Mouse (Mus musculus) CH12.LX (cell line): ENCODE data around the gene Mthfs.
"Not testable (repeated sequence)": the region's sequence is repeated elsewhere in the genome, so short reads cannot be mapped to it uniquely, and the experiment has no call there.

Source experiments
- CHD2 ChIP-seq: IDR thresholded peaks from 2 replicates; pipeline ENCODE4 v1.6.1; 2011; ENCODE audit warnings: low read length, improper control_type of control experiment
- NELFE ChIP-seq: IDR thresholded peaks from 2 replicates; pipeline ENCODE4 v1.6.1; 2011; ENCODE audit warnings: low read depth, low read length, improper control_type of control experiment

DNA sequence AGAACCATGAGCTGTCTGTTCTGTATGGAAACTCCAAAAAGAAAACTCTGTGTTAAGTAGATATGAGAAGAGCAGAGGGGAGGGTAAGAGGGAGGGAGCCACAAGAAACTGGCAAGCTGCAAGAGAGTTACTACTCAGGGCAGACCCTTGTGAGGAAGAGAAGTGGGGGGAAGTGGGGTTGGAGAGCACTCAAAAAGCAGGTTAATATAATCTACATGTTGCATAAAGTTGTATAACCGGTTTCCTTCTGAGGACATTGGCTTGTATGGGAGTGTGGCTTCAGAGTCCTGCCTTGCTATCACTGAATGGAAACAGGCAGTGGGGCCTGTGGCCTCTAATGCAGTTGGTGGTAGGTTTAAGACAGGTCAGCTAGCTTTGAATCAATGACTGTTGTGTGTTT is 13.0 kb upstream of the Mthfs start:
- TF ChIP-seq CHD2, NELFE: not testable (repeated sequence)
